Mouse (Mus musculus) neural tube, embryonic 14.5 days (tissue): Measurements from ENCODE around the gene Gm21887. TPM values are rescaled to one million over a fixed set of nuclear protein-coding genes. Genes with fewer than 3 reads are reported as not detected.
"Not testable (repeated sequence)": the region's sequence is repeated elsewhere in the genome, so short reads cannot be mapped to it uniquely, and the experiment has no call there.

Source experiments
- ATAC-seq: fragments of 200-750 bp; cut with Nextera tagmentation; 2 replicates; pipeline ENCODE4 v1.8.0; 2017; ENCODE audit warnings: low read depth, mild to moderate bottlenecking, moderate TSS enrichment, moderate library complexity
- H3K27ac ChIP-seq: fragments of 300-500 bp; sonication (generic); 2 replicates; pipeline ENCODE4 v1.5.1; 2014; ENCODE audit warnings: low read depth, mild to moderate bottlenecking, control low read depth, low read length, moderate library complexity, mixed read lengths
- H3K27me3 ChIP-seq: fragments of 300-500 bp; sonication (generic); 2 replicates; pipeline ENCODE4 v1.6.1; 2014; ENCODE audit warnings: low read length; ENCODE audit not compliant: control insufficient read depth, insufficient read depth
- H3K36me3 ChIP-seq: fragments of 300-500 bp; sonication (generic); 2 replicates; pipeline ENCODE4 v1.6.1; 2014; ENCODE audit warnings: low read length, mixed read lengths; ENCODE audit not compliant: control insufficient read depth, insufficient read depth
- H3K4me1 ChIP-seq: fragments of 300-500 bp; sonication (generic); 2 replicates; pipeline ENCODE4 v1.6.1; 2014; ENCODE audit warnings: low read length; ENCODE audit not compliant: control insufficient read depth, insufficient read depth
- H3K4me2 ChIP-seq: fragments of 300-500 bp; sonication (generic); 2 replicates; pipeline ENCODE4 v1.6.1; 2014; ENCODE audit warnings: mild to moderate bottlenecking, low read depth, low read length, control low read depth
- H3K4me3 ChIP-seq: fragments of 300-500 bp; sonication (generic); 2 replicates; pipeline ENCODE4 v1.5.1; 2014; ENCODE audit warnings: low read depth, low read length, control low read depth, mixed read lengths
- H3K9ac ChIP-seq: fragments of 300-500 bp; sonication (generic); replicated peaks from 2 replicates; pipeline ENCODE4 v1.6.1; 2014; ENCODE audit warnings: low read depth, mild to moderate bottlenecking, control low read depth, low read length, mixed read lengths
- H3K9me3 ChIP-seq: fragments of 300-500 bp; sonication (generic); 2 replicates; pipeline ENCODE4 v1.6.1; 2016; ENCODE audit warnings: low read length; ENCODE audit not compliant: control insufficient read depth
- WGBS: fragments of 180-500 bp; shearing (Covaris S2); extraction: QIAGEN DNeasy Blood & Tissue Kit; methylation state at CpG from one replicate; pipeline ENCODE4 v1.1.7; 2014; 5-methylcytosine and 5-hydroxymethylcytosine counted together
- polyA plus RNA-seq: library from polyadenylated mRNA; unstranded; fragments of >200 nt; fragmentation: Nextera tagmentation; extraction: Ambion mirVana; gene quantifications from 2 replicates; pipeline ENCODE4 v1.2.1, GENCODE M21; 2014

Gene Gm21887
- polyA plus RNA-seq, 1 experiment from 2014 or later = 359 TPM

GRCm38 (mm10) chrX:169974974-169975373 is 34.5 kb upstream of the Gm21887 start:
- H3K9me3 ChIP-seq, H3K4me2 ChIP-seq, H3K36me3 ChIP-seq, H3K9ac ChIP-seq, H3K4me3 ChIP-seq, ATAC-seq, H3K27me3 ChIP-seq, H3K4me1 ChIP-seq, H3K27ac ChIP-seq: not testable (repeated sequence)
- WGBS = 71% methylated on average over 6 of the region's 6 CpGs

GRCm38 (mm10) chrX:169975681-169976131 is 33.8 kb upstream of the Gm21887 start:
- WGBS = 79% methylated on average over 3 of the region's 3 CpGs
- not testable (repeated sequence) for H3K27ac ChIP-seq, H3K4me3 ChIP-seq, H3K4me2 ChIP-seq, H3K9me3 ChIP-seq, ATAC-seq, H3K9ac ChIP-seq, H3K27me3 ChIP-seq, H3K4me1 ChIP-seq, H3K36me3 ChIP-seq

GRCm38 (mm10) chrX:169976340-169976739 is 33.1 kb upstream of the Gm21887 start:
- not testable (repeated sequence) for H3K4me2 ChIP-seq, ATAC-seq, H3K4me3 ChIP-seq, H3K9ac ChIP-seq, H3K4me1 ChIP-seq, H3K36me3 ChIP-seq, H3K9me3 ChIP-seq, H3K27me3 ChIP-seq, H3K27ac ChIP-seq
- 83% methylated on average over 5 of the region's 5 CpGs for WGBS

GRCm38 (mm10) chrX:169977856-169978435 is 31.5 kb upstream of the Gm21887 start:
- 90% methylated on average over 7 of the region's 7 CpGs for WGBS
- H3K4me2 ChIP-seq, H3K27me3 ChIP-seq, H3K36me3 ChIP-seq, H3K4me3 ChIP-seq, H3K9me3 ChIP-seq, H3K27ac ChIP-seq, H3K9ac ChIP-seq, H3K4me1 ChIP-seq, ATAC-seq: not testable (repeated sequence)

- H3K36me3 ChIP-seq, H3K27ac ChIP-seq, H3K9ac ChIP-seq, H3K4me1 ChIP-seq, H3K27me3 ChIP-seq, H3K9me3 ChIP-seq: not testable (repeated sequence)
- Histone ChIP-seq H3K4me2 (peak overlapping the region; percentile 15; the same call in 1 of the 2 replicates), H3K4me3 (peak overlapping the region; percentile 2; the same call in 1 of the 2 replicates)
- 0 out of 2 replicates have a peak, but pooled peaks have one; percentile 3 for ATAC-seq
- 72% methylated on average over 29 of the region's 29 CpGs for WGBS
These were observed 30.8 kb upstream of the Gm21887 start for GRCm38 (mm10) chrX:169978436-169979381.

- H3K4me1 ChIP-seq, H3K9me3 ChIP-seq, H3K27me3 ChIP-seq, H3K9ac ChIP-seq, H3K27ac ChIP-seq, H3K36me3 ChIP-seq: not testable (repeated sequence)
- ATAC-seq = peak; percentile 29
- Histone ChIP-seq H3K4me2 (peak overlapping the region; percentile 15; the same call in 1 of the 2 replicates), H3K4me3 (peak overlapping the region; percentile 2; the same call in 1 of the 2 replicates)
- 67% methylated on average over 20 of the region's 20 CpGs for WGBS
These were observed 29.8 kb upstream of the Gm21887 start for GRCm38 (mm10) chrX:169979461-169980202.

GRCm38 (mm10) chrX:169980203-169980556 is 29.3 kb upstream of the Gm21887 start:
- WGBS = 73% methylated on average over 6 of the region's 6 CpGs
- not testable (repeated sequence) for H3K9ac ChIP-seq

GRCm38 (mm10) chrX:169980809-169981289 is 28.6 kb upstream of the Gm21887 start:
- H3K36me3 ChIP-seq = peaks cover 16% of the 10 kb centered on the region; the same call in 1 of the 2 replicates
- peaks cover 9% of the 10 kb centered on the region; the same call in 1 of the 2 replicates for H3K9me3 ChIP-seq
- no peak for ATAC-seq
- H3K9ac ChIP-seq = no peak overlapping the region
- no peak overlapping the region for H3K4me2 ChIP-seq
- no peaks in the 10 kb centered on the region for H3K4me1 ChIP-seq
- H3K4me3 ChIP-seq = no peak overlapping the region
- no peaks in the 10 kb centered on the region; the same call in 1 of the 2 replicates for H3K27me3 ChIP-seq
- H3K27ac ChIP-seq = no peak overlapping the region
- WGBS = 78% methylated on average over 12 of the region's 12 CpGs

More at GRCm38 (mm10) chrX:169980203-169980556, 29.3 kb upstream of the Gm21887 start:
- H3K4me2 ChIP-seq, H3K27me3 ChIP-seq, H3K4me3 ChIP-seq, H3K9me3 ChIP-seq, ATAC-seq, H3K27ac ChIP-seq, H3K4me1 ChIP-seq: not testable (repeated sequence)
- peaks cover 13% of the 10 kb centered on the region; the same call in 1 of the 2 replicates for H3K36me3 ChIP-seq
